Mouse (Mus musculus) heart, adult 2 months (tissue): Measurements from ENCODE around the gene Kdm1a.

ENCODE experiments used
- CTCF ChIP-seq: fragments of 200-600 bp; IDR thresholded peaks from 2 replicates; pipeline ENCODE4 v1.8.1; 2022; ENCODE audit warnings: antibody characterized with exemption, mild to moderate bottlenecking, moderate library complexity
- EP300 ChIP-seq: fragments of 200-500 bp; IDR thresholded peaks from 2 replicates; pipeline ENCODE4 v1.6.1; 2011; ENCODE audit warnings: low read depth, low read length, control low read depth; ENCODE audit not compliant: insufficient read depth
- POLR2A ChIP-seq: fragments of 200-500 bp; IDR thresholded peaks from 2 replicates; pipeline ENCODE4 v1.6.1; 2011; ENCODE audit warnings: mild to moderate bottlenecking, low read depth, low read length, control low read depth; ENCODE audit not compliant: insufficient read depth

GRCm38 (mm10) chr4:136600536-136600935 is 2.0 kb downstream of the Kdm1a start:
- TF ChIP-seq CTCF: no peak
- TF ChIP-seq EP300: no peak
- no peak for TF ChIP-seq POLR2A
